Mouse (Mus musculus): ENCODE data around the gene Gm3327. TPM values are rescaled to one million over a fixed set of nuclear protein-coding genes. Genes with fewer than 3 reads are reported as not detected.
"Not testable (repeated sequence)": the region's sequence is repeated elsewhere in the genome, so short reads cannot be mapped to it uniquely, and the experiment has no call there.

Gene Gm3327
- polyA plus RNA-seq (2021): not detected

- DNase-seq (ENCODE audit: low read depth, low spot score); ATAC-seq; CTCF ChIA-PET; H3K27me3 ChIP-seq; POLR2A ChIA-PET; in situ Hi-C loops (cut with MboI; ENCODE audit: low pct_unique_long_range_greater_than_20kb): not testable (repeated sequence)
These were observed at the start of gene Gm3327 for GRCm38 (mm10) chr14:44123551-44123950. Gene Gm3327 (plus strand): TSS chr14:44123851.

- ATAC-seq; CTCF ChIA-PET; in situ Hi-C loops (cut with MboI; ENCODE audit: low pct_unique_long_range_greater_than_20kb); POLR2A ChIA-PET; DNase-seq (ENCODE audit: low read depth, low spot score); H3K27me3 ChIP-seq: not testable (repeated sequence)
These were observed 45.8 kb upstream of the Gm3327 start for GRCm38 (mm10) chr14:44077785-44078341.

- ATAC-seq; CTCF ChIA-PET; H3K27me3 ChIP-seq; DNase-seq (ENCODE audit: low read depth, low spot score); in situ Hi-C loops (cut with MboI; ENCODE audit: low pct_unique_long_range_greater_than_20kb); POLR2A ChIA-PET: not testable (repeated sequence)
These were observed 37.1 kb upstream of the Gm3327 start for GRCm38 (mm10) chr14:44086588-44086987.

DNA sequence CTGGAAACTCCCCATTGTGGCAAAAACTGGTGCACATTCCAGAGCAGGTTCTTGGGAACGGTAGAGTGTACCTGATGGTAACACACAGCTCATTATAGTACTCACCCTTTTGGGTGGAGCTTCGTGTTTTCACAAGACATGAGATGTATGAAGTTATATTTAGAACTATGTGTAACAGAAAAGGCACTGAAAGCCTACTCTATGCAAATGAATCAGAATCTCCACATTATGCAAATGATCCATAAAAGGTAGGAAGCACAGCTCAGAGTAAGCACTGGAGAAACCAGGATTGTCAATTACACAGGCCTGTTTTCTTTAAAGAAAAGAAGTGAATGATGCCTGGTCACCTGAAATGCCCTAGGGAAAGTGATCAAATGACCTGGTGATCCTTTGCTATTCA lies 36.1 kb upstream of the Gm3327 start:
- CTCF ChIA-PET; H3K27me3 ChIP-seq; DNase-seq (ENCODE audit: low read depth, low spot score); POLR2A ChIA-PET; ATAC-seq; in situ Hi-C loops (cut with MboI; ENCODE audit: low pct_unique_long_range_greater_than_20kb): not testable (repeated sequence)

GRCm38 (mm10) chr14:44091524-44091923 lies 32.1 kb upstream of the Gm3327 start:
- CTCF ChIA-PET; H3K27me3 ChIP-seq; in situ Hi-C loops (cut with MboI; ENCODE audit: low pct_unique_long_range_greater_than_20kb); ATAC-seq; DNase-seq (ENCODE audit: low read depth, low spot score); POLR2A ChIA-PET: not testable (repeated sequence)

- CTCF ChIA-PET; H3K27me3 ChIP-seq; DNase-seq (ENCODE audit: low read depth, low spot score); in situ Hi-C loops (cut with MboI; ENCODE audit: low pct_unique_long_range_greater_than_20kb); POLR2A ChIA-PET; ATAC-seq: not testable (repeated sequence)
These were observed 29.2 kb upstream of the Gm3327 start for GRCm38 (mm10) chr14:44094445-44094844.

- POLR2A ChIA-PET; CTCF ChIA-PET; in situ Hi-C loops (cut with MboI; ENCODE audit: low pct_unique_long_range_greater_than_20kb); H3K27me3 ChIP-seq; ATAC-seq; DNase-seq (ENCODE audit: low read depth, low spot score): not testable (repeated sequence)
These were observed 23.6 kb upstream of the Gm3327 start for GRCm38 (mm10) chr14:44100030-44100429.

DNA sequence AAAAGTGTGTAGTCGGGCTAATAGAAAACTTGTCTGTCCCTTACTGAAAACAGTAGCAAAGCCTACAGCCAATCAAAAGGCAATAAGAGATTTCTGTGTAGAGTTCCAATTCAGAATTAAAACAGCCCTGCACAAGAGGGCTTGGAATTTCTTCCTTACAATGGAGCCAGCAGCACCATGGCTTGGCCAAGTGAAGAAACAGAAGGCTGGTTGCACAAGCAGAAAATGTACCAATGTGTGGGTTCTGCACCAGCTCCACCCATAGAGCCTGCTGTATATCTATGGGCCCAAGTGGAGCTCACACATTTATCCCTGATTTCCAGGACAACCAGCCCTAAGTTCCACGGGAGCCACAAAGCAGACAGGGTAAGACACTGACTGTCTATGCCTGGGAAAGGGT lies 21.3 kb upstream of the Gm3327 start, which contains the start of gene Ear2:
Gene Ear2, plus strand, starts transcription at position 301 of the 400 bp plus-strand sequence.
- DNase-seq (ENCODE audit: low read depth, low spot score); POLR2A ChIA-PET; in situ Hi-C loops (cut with MboI; ENCODE audit: low pct_unique_long_range_greater_than_20kb); CTCF ChIA-PET; ATAC-seq; H3K27me3 ChIP-seq: not testable (repeated sequence)

DNA sequence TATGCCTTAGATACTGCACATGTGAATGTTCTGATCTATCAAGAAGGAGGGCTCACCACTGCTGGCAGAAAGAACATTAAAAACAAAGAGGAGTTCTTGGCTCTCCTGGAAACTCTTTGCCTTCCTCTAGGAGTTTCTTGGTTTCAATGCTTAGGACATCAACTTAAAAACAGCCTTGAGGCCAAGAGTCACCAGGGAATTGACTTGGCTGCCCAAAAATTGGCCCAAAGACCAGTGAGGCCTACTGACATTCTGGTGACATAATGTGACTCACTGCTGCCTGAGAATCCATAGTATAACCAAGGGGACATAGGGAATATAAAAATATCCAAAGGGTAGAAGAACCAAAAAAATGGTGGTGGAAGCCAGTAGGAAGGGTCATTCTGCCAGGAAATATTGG lies 12.7 kb upstream of the Gm3327 start:
- no peak for DNase-seq (ENCODE audit: low read depth, low spot score)
- in situ Hi-C loops (cut with MboI; ENCODE audit: low pct_unique_long_range_greater_than_20kb): no loop called here

More for the DNA sequence above, 12.7 kb upstream of the Gm3327 start:
- CTCF ChIA-PET: no interaction called here
- no peaks in the 10 kb centered on the region for H3K27me3 ChIP-seq
- POLR2A ChIA-PET: no interaction called here
- TF ChIP-seq CTCF (IDR thresholded peaks at IDR 0.05): no peak
- ATAC-seq: no peak

Other genes with a start within 250 kb of the Gm3327 start
- not detected for gene Ear1, start 248.3 kb upstream of the Gm3327 start, polyA plus RNA-seq (2021)
- gene Ear10, start 200.3 kb upstream of the Gm3327 start, polyA plus RNA-seq (2021): not detected
- gene Gm8113, start 198.5 kb upstream of the Gm3327 start, polyA plus RNA-seq (2021): 6.6 TPM
- gene Ang5, start 166.8 kb upstream of the Gm3327 start, polyA plus RNA-seq (2021): not detected
- gene Ang6, start 121.6 kb upstream of the Gm3327 start, polyA plus RNA-seq (2021): not detected
- not detected for gene Ear2, start 21.2 kb upstream of the Gm3327 start, polyA plus RNA-seq (2021)
- gene Gm8212, start 73.8 kb downstream of the Gm3327 start, polyA plus RNA-seq (2021): not detected
- gene 4930503E14Rik, start 89.4 kb downstream of the Gm3327 start, polyA plus RNA-seq (2021): 0.14 TPM
- not detected for gene Gm8220, start 161.7 kb downstream of the Gm3327 start, polyA plus RNA-seq (2021)
- 0.12 TPM for gene Gm5930, start 214.7 kb downstream of the Gm3327 start, polyA plus RNA-seq (2021)
- gene Gm8229, start 241.5 kb downstream of the Gm3327 start, polyA plus RNA-seq (2021): not detected